Mouse (Mus musculus): Measurements from ENCODE around the gene Ap2s1.

GRCm38 (mm10) chr7:16760292-16760691 lies 22.1 kb downstream of the Ap2s1 start:
- TF ChIP-seq TAL1 (IDR thresholded peaks at IDR 0.05; ENCODE audit: low read length) (no peak), GATA1 (IDR thresholded peaks at IDR 0.05; ENCODE audit: low read length) (no peak)

Measured in erythroblast, embryonic 14.5 days (primary cell).